Mouse (Mus musculus): ENCODE results near the gene Gstt2.

Gene Gstt2

GRCm38 (mm10) chr10:75827668-75828360 lies 9.4 kb downstream of the Gstt2 start:
- DNase-seq (ENCODE audit: low spot score in 2 of 2), result no peak

GRCm38 (mm10) chr10:75824530-75824929 lies 12.7 kb downstream of the Gstt2 start:
- DNase-seq (ENCODE audit: low spot score in 2 of 2), result no peak

GRCm38 (mm10) chr10:75823782-75824181 lies 13.4 kb downstream of the Gstt2 start:
- no peak for DNase-seq (ENCODE audit: low spot score in 2 of 2)

GRCm38 (mm10) chr10:75822443-75822842 lies 14.8 kb downstream of the Gstt2 start, which contains the start of gene Gstt4:
Gene Gstt4 (minus strand): TSS chr10:75822543.
- no peak for DNase-seq (ENCODE audit: low spot score in 2 of 2)

- no peak for DNase-seq (ENCODE audit: low spot score in 2 of 2)
These were observed 17.3 kb downstream of the Gstt2 start for GRCm38 (mm10) chr10:75819882-75820281.

- no peak for DNase-seq (ENCODE audit: low spot score in 2 of 2)
These were observed 18.6 kb downstream of the Gstt2 start for GRCm38 (mm10) chr10:75818641-75819040.

GRCm38 (mm10) chr10:75804217-75804616 lies 33.0 kb downstream of the Gstt2 start:
- DNase-seq (ENCODE audit: low spot score in 2 of 2), result no peak

GRCm38 (mm10) chr10:75798176-75798696 lies 39.0 kb downstream of the Gstt2 start, which contains the start of gene Gstt1:
Gene Gstt1 (minus strand): TSS chr10:75798584.
- DNase-seq (ENCODE audit: low spot score in 2 of 2), result peak; percentile 11 to 28

GRCm38 (mm10) chr10:75797619-75798175 lies 39.5 kb downstream of the Gstt2 start:
- peak; percentile 37 to 54 for DNase-seq (ENCODE audit: low spot score in 2 of 2)

- no peak for DNase-seq (ENCODE audit: low spot score in 2 of 2)
These were observed 40.3 kb downstream of the Gstt2 start for GRCm38 (mm10) chr10:75796731-75797516.

GRCm38 (mm10) chr10:75794880-75795279 lies 42.3 kb downstream of the Gstt2 start:
- DNase-seq (ENCODE audit: low spot score in 2 of 2), result no peak

GRCm38 (mm10) chr10:75790773-75791172 lies 46.5 kb downstream of the Gstt2 start:
- no peak for DNase-seq (ENCODE audit: low spot score in 2 of 2)

GRCm38 (mm10) chr10:75789841-75790240 lies 47.4 kb downstream of the Gstt2 start:
- no peak for DNase-seq (ENCODE audit: low spot score in 2 of 2)

GRCm38 (mm10) chr10:75789081-75789735 lies 48.0 kb downstream of the Gstt2 start:
- DNase-seq (ENCODE audit: low spot score in 2 of 2), result no peak

- peak in 1 of 2 experiments; percentile 52 for DNase-seq (ENCODE audit: low spot score in 2 of 2)
These were observed 48.9 kb downstream of the Gstt2 start for GRCm38 (mm10) chr10:75788277-75788676.

GRCm38 (mm10) chr10:75785442-75785841 lies 51.8 kb downstream of the Gstt2 start:
- DNase-seq (ENCODE audit: low spot score in 2 of 2), result no peak

Data from frontal cortex, postnatal 36 days (tissue).